Mouse (Mus musculus) adrenal gland, adult 8-10 months (tissue): Measurements from ENCODE around the gene Lgals7. TPM values are rescaled to one million over a fixed set of nuclear protein-coding genes. Genes with fewer than 3 reads are reported as not detected.

Source experiments
- DNase-seq: peaks from one replicate; pipeline ENCODE4 v3.0.0; 2022
- total RNA-seq, 4 experiments: library from RNA; stranded (reverse); gene quantifications; 2 replicates each; pipeline ENCODE4 v1.2.4; 2022

Gene Lgals7
- 1 to 10 TPM in 1 of 4 experiments, not detected in 3; 1.2 TPM for total RNA-seq

DNA sequence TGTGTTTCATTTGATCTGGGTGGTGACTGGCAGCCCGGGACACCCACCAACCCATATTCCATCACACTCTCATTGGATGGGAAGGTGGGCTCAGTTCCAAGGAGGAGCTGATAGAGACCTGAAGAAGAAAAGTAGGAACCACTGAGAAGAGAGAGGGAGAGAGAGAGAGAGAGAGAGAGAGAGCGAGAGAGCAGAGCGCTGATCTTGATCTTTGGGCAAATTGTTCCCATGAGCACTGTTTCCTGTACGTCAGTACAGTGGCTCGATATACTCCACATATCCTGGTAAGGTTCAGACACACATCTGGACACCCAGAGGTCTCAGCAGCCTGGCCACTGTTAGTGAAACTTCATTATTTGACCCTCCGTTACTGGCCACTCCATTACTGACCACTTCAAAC, at the start of gene Lgals7:
Gene Lgals7, plus strand, starts transcription at position 314 of the 400 bp plus-strand sequence.
- DNase-seq, result no peak

DNA sequence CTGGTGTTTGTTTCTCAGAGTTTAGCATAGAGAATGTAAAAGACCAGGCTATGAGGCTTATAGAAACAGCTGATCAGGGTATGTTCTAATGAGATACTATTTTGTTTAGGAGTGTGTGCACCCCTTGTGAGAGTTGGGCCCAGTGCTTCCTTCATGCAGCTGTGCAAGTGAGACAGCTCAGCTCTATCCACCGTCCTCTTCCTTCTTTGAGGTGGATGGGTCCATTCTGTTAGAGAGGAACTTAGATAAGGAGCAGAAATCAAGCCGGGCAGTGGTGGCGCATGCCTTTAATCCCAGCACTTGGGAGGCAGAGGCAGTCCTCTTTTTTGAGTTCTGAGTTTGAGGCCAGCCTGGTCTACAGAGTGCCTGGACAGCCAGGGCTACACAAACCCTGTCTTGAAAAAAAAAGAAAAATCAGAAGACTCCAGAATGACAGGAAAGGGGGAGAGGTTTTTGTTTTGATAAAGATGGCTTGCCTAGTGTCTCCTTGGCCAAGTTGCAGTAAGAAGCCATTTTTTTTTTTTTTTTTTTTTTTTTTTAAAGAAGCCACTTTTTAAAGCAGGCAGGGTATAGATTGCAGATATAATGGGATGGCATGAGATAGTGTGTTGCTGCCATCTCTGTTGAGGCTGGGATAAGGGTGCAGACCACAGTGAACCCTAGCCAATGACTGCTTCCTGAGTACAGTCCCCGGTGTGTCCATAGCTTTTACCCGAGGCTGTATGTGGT, 49.2 kb upstream of the Lgals7 start:
- DNase-seq, result no peak

GRCm38 (mm10) chr7:28815230-28815629, 48.4 kb upstream of the Lgals7 start:
- DNase-seq, result no peak

GRCm38 (mm10) chr7:28816201-28816600, 47.5 kb upstream of the Lgals7 start:
- DNase-seq, result no peak

- DNase-seq, result no peak
Measured at GRCm38 (mm10) chr7:28816920-28817319, 46.7 kb upstream of the Lgals7 start.

GRCm38 (mm10) chr7:28817524-28817923, 46.1 kb upstream of the Lgals7 start:
- DNase-seq, result no peak

DNA sequence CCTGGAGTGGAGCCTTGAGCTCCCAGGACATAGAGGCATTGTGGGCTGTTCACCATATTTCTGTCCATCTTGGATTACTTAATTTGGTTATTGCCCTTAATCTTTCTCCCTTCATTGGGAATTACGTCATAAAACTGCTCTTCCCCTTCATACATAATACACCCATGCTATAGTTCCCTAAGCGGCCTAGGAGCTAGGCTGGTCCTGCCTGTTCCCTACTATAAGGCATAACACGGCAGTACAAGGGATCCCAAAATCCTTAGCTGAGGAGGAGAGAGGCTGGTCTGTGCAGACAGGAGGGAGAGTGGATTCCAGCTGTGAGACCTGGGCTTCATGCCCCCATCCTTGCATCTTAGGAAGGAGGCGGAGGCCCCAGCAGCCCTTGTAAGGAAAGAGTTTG, 45.7 kb upstream of the Lgals7 start:
- no peak for DNase-seq

- DNase-seq, result no peak
Measured at GRCm38 (mm10) chr7:28818436-28818835, 45.2 kb upstream of the Lgals7 start.

DNA sequence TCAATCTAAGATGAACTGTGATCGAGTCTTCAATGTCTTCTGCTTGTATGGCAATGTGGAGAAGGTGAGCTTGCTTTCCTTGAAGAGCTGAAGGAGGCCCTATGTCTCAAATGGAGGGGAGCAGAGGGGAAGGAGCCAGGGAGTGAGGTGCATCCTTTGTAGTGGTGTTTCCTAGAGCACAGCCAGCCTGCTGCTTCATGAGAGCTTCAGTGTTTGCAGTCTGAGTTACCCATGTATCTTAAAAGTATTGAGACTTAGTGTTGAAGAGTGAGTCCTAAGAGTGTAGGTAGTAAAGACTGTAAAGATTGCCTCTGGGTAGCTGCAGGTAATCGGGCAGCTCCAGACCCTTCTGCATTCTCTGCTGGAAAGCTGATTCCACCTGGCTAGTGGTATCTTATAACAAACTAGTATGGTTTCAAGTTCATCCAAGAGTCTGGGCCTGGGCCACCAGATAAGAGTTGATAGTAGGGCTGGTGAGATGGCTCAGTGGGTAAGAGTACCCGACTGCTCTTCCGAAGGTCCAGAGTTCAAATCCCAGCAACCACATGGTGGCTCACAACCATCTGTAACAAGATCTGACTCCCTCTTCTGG, 44.7 kb upstream of the Lgals7 start:
- no peak for DNase-seq

DNA sequence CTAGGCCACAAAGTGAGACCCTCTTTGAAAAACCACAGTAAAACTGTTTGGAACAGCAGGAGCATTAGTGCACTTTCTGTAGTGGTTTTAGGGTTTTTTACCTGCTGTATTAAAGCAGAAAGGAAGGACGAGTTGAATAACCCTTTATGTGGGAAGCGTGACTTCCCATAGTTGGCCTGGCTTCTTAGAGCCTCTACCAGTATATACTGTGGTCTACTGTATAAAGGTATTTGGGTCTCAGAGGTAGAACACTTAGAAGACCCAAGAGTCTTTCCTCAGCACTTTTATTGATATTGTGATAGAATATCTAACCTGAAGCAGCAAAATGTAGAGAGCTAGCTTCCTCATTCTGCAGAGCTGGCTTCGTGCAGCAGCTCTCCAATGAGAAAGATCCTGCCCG, 44.1 kb upstream of the Lgals7 start:
- no peak for DNase-seq

GRCm38 (mm10) chr7:28820358-28821260, 43.0 kb upstream of the Lgals7 start:
- no peak for DNase-seq

DNA sequence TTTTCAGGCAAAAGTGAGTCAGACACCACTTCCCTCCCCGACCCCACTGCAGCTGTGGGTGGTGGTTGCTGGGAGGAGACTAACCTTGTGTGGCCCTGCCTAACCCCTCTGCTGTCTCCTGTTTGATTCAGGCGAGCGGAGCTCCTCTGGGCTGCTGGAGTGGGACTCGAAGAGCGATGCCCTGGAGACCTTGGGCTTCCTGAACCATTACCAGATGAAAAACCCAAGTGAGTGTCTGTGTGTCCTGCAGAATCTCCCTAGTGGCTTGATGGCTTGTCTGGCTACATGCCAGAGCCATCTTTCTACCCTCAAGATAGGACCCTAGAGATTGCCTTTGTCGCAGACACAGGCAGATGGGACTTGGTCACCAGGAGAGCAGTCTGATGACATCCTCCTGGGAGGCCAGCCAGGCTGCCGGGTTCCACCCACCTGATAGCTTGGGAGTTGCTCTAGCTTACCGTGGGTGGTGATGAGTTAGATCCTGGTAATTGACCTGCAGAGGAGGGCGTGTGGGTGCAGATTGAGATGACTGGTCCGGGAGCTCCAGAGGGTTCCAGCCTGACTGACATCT, 42.3 kb upstream of the Lgals7 start:
- no peak for DNase-seq

- DNase-seq, result no peak
Measured at GRCm38 (mm10) chr7:28822556-28822955, 41.1 kb upstream of the Lgals7 start.

GRCm38 (mm10) chr7:28822993-28823903, 40.4 kb upstream of the Lgals7 start:
- DNase-seq, result no peak

- DNase-seq, result no peak
Measured at GRCm38 (mm10) chr7:28823932-28824331, 39.7 kb upstream of the Lgals7 start.

DNA sequence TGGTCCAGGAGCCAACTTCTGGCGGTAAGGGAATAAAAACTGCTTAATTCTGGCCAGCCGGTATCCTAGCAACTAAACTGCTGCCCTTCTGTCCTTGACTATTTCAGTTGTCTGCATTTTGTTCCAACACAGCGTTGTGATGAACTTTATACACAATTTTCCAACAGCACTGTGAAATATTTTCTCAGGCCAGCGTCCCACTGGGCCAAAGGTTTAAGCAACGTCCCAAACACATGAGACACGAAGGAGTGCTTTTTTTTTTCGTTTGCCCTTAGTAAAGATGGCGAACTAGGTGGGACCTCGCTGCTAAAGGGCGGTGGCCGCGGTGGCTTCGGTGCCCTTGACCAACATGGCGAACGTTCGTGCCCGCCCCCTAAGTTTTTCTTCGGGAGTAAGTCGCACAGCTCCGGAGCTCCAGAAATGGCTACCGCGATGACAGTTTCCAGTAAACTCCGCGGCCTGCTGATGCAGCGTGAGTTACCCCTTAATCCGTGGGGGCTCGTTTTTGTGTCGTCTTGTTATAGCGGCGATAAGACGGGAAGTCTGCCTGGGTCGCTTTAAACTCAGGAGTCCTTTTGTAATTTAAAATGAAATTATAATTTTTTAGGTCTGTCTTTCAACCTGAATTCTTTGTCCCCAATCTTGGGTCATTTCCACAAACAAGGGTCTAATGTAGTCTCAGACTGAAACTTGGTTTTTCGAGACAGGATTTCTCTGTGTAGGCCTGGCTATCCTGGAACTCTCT, 38.5 kb upstream of the Lgals7 start, which contains the start of gene Ech1:
Gene Ech1, plus strand, starts transcription at position 277 of the 745 bp plus-strand sequence.
- peak; percentile 91 for DNase-seq

GRCm38 (mm10) chr7:28825686-28826401, 37.8 kb upstream of the Lgals7 start:
- no peak for DNase-seq

- no peak for DNase-seq
Measured at GRCm38 (mm10) chr7:28826402-28826772, 37.3 kb upstream of the Lgals7 start.

GRCm38 (mm10) chr7:28827338-28827737, 36.3 kb upstream of the Lgals7 start:
- DNase-seq, result peak; percentile 24

GRCm38 (mm10) chr7:28829821-28830220, 33.8 kb upstream of the Lgals7 start:
- DNase-seq, result peak; percentile 81
